Mouse (Mus musculus): ENCODE results near the gene Cib4.

Cib4 gene

DNA sequence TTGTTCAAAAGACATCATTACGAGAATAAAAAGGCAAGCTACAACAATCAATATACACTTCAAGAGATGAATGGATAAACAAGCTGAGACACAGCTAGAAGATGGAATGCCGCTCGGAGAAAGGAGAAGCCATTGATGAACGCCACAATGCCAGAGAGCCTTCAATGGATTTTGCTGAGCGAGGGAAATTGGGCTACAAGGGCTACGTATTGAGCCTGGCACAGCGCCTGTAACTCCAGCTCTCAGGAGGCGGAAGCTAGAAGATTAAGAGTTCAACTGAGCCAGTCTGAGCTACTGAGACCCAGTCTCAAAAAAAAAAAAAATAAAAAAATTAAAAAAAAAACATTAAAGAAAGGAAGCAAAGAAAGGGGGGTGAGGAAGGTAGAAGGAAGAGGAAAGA, 32.5 kb downstream of the Cib4 start:
- DNase-seq: no peak

DNA sequence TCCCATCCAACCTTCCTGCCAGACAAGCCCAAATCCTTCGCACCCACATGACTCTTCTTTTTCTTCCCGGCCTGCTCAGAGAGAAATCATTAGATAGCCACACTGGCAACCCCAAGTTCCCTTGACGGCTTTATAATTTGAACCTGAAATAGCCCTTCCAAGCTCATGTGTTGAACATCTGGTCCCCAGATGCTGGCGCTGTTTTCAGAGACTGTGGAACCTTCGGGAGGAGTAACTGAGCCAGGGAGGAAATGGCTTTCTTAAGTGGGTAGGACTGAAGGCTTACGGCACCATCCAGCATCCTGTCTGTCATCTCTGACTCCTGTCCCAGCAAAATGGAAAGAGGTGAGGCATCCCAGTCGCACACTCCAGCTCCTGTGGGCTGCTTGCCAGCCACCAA, 48.3 kb downstream of the Cib4 start:
- no peak for DNase-seq

GRCm38 (mm10) chr5:30496821-30497220, 48.8 kb downstream of the Cib4 start:
- no peak for DNase-seq

DNA sequence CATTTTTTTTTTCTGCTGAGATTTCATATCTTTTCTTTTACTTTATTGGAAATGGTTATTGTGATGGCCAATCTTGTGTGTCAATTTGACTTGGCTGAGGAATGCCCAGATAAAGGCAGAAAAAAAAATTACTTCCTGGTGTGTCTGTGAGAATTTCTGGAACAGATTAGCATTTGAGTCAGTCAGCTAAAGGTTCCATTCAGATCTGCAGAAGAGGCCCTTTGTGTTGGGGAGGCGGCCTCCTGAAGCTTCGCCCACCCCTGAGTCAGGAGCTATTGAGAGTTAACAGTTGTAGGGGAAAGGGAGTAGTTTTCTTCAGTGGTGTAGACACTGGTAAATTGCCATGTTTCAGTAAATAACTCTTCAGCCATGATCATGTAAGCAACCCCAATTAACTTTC, 50.3 kb downstream of the Cib4 start:
- DNase-seq: no peak

DNA sequence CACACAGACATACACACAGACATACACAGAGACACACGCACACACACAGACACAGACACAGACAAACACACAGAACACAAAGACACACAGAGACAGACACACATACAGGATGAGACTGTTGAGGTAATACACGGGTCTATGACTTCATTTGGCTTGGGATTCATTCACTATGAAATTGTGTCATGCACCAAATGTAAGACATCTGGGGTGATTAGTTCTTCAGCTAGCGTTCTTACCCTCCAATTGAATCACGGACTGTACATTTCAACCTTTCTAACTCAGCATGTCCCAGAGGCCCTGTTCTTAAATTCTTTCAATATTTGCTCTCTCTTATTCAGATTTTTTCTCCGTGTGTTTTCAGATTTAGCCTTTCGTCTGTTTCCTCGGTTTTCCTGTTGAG, 51.0 kb downstream of the Cib4 start:
- no peak for DNase-seq

DNA sequence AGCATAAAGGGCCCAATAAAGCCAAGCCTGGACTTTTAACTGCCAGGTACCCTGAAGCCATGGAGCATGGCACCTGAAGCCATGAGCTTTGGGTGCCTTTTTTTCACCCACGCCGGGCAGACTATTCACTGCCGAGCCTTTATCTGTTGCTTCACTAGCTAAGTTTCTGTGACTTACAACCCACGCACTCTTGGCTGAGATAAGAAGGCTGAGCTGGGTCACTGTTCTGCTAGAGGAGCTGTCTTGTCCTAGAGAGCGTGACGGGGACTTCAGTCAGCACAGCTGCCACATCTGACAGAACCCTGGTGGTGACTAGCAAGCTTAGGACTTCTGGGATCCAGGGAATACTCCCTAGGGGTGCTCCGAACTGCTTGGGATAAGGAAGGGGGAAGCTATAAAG, 51.9 kb downstream of the Cib4 start:
- DNase-seq: no peak

DNA sequence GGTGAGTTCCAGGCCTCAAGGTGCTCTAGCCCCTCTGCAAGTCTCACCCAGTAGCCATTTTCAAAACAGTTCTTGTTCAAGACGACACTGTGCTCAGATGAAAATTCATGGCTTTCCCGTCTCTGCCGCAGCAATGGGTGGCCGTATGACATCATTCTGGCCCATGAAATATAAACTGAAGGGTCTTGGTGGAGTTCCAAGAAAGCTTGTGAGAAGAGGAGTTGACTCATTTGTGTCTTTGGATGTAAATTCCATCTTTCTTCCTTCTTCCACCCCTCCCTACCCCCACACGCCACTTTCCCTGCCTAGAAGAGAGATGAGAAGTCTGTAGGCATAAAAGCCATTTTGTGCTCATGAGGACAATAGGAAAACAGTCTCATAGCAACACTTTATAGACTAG, 54.8 kb downstream of the Cib4 start:
- DNase-seq: no peak

GRCm38 (mm10) chr5:30490215-30490614, 55.4 kb downstream of the Cib4 start:
- no peak for DNase-seq

DNA sequence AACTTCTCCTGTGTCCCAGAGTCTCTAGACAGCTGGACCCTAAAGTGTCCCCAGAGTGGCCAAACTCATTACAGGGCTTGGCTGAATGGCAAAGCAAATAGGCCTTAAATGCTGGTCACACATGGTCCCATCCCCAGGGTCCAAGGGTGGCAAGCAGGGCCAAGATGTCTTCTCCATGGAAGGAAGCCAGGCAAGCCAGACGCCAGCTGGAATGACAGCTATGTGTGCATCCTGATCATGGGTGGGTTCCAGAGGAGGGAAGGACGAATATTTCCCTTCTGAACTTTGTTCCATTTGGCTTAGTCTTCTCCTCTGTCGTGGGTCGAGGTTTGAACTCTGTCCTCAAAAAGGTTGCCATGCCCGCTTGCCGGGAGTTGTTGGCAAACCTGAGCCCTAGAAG, 60.5 kb downstream of the Cib4 start:
- peak; percentile 77 for DNase-seq

- DNase-seq: no peak
Measured at GRCm38 (mm10) chr5:30484591-30484990, 61.0 kb downstream of the Cib4 start.

GRCm38 (mm10) chr5:30483533-30483932, 62.1 kb downstream of the Cib4 start:
- no peak for DNase-seq

- DNase-seq: peak; percentile 89
Measured at GRCm38 (mm10) chr5:30482319-30482718, 63.3 kb downstream of the Cib4 start.

GRCm38 (mm10) chr5:30476534-30476933, 69.1 kb downstream of the Cib4 start:
- DNase-seq: peak; percentile 28

DNA sequence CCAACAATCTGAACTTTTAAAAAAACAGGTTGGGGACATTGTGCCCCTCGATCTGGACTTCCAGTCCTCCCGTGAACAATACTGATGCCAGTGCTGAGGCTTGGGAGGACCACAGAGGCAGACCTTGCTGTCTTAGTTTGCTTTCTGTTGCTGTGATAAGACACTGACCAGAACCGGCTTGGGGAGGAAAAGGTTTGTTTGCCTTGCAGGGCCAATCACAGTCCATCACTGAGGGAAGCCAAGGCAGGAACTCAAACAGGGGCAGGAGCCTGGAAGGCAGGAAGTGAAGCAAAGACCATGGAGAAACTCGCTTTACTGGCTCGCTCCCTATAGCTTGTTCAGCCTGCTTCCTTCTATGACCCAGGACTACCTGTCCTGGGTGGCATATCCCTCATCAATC, 73.5 kb downstream of the Cib4 start:
- no peak for DNase-seq

GRCm38 (mm10) chr5:30470454-30470853, 75.2 kb downstream of the Cib4 start:
- no peak for DNase-seq

DNA sequence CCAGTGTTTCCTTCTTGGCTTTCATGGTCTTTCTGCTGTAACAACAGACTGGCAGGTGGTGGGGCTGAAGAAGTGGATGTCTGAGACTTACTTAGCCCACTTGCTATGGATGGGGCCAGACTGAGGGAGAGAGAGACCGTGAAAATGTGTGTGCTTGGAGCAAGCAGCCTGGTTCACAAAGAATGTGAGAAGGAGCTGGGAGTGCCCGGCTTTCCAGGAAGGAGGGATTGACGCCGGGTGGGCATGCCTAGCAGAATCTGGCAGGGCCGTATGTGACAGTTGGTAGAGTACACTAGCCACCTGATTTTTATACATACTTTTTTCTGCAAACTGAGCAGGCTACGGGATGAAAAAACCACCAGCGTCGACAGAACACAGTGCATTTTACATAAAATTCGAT, 79.3 kb downstream of the Cib4 start:
- no peak for DNase-seq

DNA sequence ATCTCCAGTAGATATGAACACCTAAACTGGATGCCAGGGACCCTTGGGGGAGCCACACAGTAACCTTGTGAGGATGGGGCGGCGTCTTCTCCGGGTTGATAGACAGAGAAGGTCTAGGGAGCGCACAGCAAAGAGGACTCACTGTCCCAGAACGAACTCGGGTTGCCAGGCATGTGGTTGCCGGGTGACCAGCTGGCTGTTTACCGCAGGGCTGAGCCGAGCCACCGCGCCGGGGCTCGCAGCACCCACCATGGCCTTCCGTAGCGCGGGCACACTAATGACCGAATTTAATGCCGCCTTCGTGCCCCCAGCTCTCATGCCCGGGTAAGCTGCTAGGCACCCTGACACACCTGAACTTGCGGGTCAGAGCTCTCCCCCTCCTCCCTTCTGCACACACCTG, 79.8 kb downstream of the Cib4 start, which contains the start of gene 1700001C02Rik:
TSS of gene 1700001C02Rik (plus strand) at position 187 of the 400 bp plus-strand sequence.
- peak; percentile 26 for DNase-seq

DNA sequence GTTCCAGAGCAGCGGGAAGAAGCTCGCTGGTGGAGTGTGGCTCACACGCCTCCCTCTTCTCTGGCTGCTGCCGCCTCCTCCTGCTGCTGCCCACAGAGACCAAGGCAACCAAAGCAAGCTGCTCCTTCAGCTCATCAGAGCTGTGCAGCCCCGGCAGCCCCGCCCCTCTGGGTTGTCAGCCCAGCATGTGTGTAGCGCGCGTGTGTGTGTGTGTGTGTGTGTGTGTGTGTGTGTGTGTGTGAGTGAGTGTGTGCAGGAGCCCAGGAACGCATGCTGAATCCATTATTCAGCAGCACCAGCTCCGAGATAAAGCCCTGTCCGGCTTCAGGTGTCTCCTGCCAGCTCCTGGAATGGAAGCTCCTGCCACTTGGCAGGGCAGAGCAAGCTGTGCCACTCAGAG, 83.8 kb downstream of the Cib4 start, which contains the start of gene Otof:
TSS of gene Otof (minus strand) at position 112 of the 400 bp plus-strand sequence.
- peak; percentile 52 for DNase-seq

GRCm38 (mm10) chr5:30460155-30460554, 85.5 kb downstream of the Cib4 start:
- DNase-seq: no peak

DNA sequence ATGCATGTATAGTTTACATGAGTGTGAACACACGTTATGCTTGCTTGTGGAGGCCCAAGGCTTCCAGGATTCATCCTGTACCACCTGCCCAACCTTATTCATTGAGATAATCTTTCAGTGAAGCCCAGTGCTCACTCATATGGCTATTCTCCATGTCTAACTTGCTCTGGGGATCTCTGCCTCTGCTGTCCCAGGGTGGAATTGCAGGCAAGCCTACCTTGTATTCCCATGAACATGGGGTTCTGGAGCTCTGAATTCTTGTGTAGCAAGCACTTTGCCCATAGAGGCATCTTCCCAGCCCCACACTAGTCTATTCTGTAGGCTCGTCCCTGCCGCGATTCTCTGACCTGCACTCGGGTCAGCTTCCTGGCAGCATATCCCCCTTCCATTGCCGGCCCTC, 89.6 kb downstream of the Cib4 start:
- DNase-seq: peak; percentile 25

GRCm38 (mm10) chr5:30444327-30444895, 101.2 kb downstream of the Cib4 start:
- no peak for DNase-seq

- peak; percentile 25 for DNase-seq
Measured at GRCm38 (mm10) chr5:30442196-30442595, 103.4 kb downstream of the Cib4 start.

- no peak for DNase-seq
Measured at GRCm38 (mm10) chr5:30440308-30440906, 105.2 kb downstream of the Cib4 start.

GRCm38 (mm10) chr5:30438931-30439330, 106.7 kb downstream of the Cib4 start:
- no peak for DNase-seq
